ENCODE assay signal across 10 mouse cellular contexts in the genomic region with DNA sequence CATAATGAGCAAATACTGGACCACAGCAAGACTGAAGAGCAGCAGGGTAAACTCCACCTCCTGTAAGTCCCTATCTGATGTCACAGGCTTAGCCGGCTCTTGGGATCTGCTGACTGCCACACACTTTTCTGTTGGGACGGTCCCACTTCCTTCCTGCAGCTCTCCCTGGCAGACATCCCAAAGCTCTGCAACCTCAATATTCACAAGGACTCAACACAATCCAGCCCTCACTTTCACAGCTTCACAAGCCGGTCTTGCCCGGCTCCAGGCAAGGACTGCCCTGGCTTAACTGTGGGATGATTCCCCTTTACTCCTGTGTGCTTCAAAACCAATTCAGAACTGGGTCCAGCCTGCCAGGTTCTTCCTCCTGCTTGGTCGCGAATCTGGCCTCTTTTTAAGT. TPM values are rescaled to one million over a fixed set of nuclear protein-coding genes. Genes with fewer than 3 reads are reported as not detected.
DNase-seq lines count a peak whose midpoint lies in the region; ATAC-seq and TF ChIP-seq lines count a peak whose summit lies in the region.
"Had no signal": no experiment of that assay in that cellular context is flagged by ENCODE, and none has a peak within 500 bp of the region (broad histone marks: within the 10 kb centered on the region; RNA-seq: fewer than 3 reads in every experiment).

No protein-coding gene starts in this region.

- H3K9me3 ChIP-seq in forebrain, embryonic 15.5 days = no peaks in the 10 kb centered on the region

- no peak for ATAC-seq in forebrain, embryonic 15.5 days (replicated peaks)

- H3K4me3 ChIP-seq in layer of hippocampus, adult 2 months = no peak overlapping the region
- H3K4me3 ChIP-seq in forebrain, embryonic 15.5 days = no peak overlapping the region
- H3K4me3 ChIP-seq: midbrain, embryonic 12.5 days had no signal

- H3K36me3 ChIP-seq in forebrain, embryonic 15.5 days = no peaks in the 10 kb centered on the region
- H3K36me3 ChIP-seq: midbrain, embryonic 12.5 days had no signal

- no peak overlapping the region for H3K4me2 ChIP-seq in forebrain, embryonic 15.5 days (replicated peaks)
- H3K4me2 ChIP-seq: midbrain, embryonic 12.5 days had no signal

- H3K27me3 ChIP-seq in forebrain, embryonic 15.5 days = no peaks in the 10 kb centered on the region
- H3K27me3 ChIP-seq: CH12.LX; midbrain, embryonic 12.5 days had no signal

- no peak overlapping the region for H3K9ac ChIP-seq in forebrain, embryonic 15.5 days (replicated peaks)
- H3K9ac ChIP-seq: midbrain, embryonic 12.5 days had no signal

- peak; percentile 26 for DNase-seq in gastrocnemius, adult 18-20 months (ENCODE audit: low spot score)
- DNase-seq in gastrocnemius, adult 8-10 months (ENCODE audit: low spot score in 2 of 2) = no peak
- DNase-seq in gastrocnemius, postnatal 10 days = peak; percentile 12
- DNase-seq in kidney, adult 9 months = peak; percentile 45
- DNase-seq in lung, postnatal 36 days = peak; percentile 61
- DNase-seq in layer of hippocampus, adult 8-10 months (ENCODE audit: low spot score in 2 of 2) = no peak
- DNase-seq in layer of hippocampus, adult 2 months (ENCODE audit: low spot score in 2 of 2) = no peak

- TF ChIP-seq CTCF in layer of hippocampus, adult 2 months (conservative IDR thresholded peaks at IDR 0.05) = no peak

- no peak overlapping the region for H3K27ac ChIP-seq in layer of hippocampus, adult 2 months
- H3K27ac ChIP-seq in forebrain, embryonic 15.5 days (replicated peaks) = no peak overlapping the region
- H3K27ac ChIP-seq: midbrain, embryonic 12.5 days had no signal

- 13% methylated on average over 6 of the region's 6 CpGs for WGBS in forebrain, embryonic 15.5 days

- H3K4me1 ChIP-seq in forebrain, embryonic 15.5 days = peaks cover 13% of the 10 kb centered on the region

RNA-seq across cellular contexts. Expression of a gene that starts 21.1 kb away (rescaled TPM):
- 10 to 100 TPM; 15.5 to 18.9 TPM for total RNA-seq in gastrocnemius, adult 18-20 months (2021)
- 10 to 100 TPM; 16.1 to 19.3 (median 17.6) TPM for total RNA-seq in gastrocnemius, adult 8-10 months (2022)
- total RNA-seq in gastrocnemius, postnatal 10 days (2021) = 10 to 100 TPM; 17.6 to 26.5 TPM
- total RNA-seq in layer of hippocampus, adult 8-10 months (2022) = 10 to 100 TPM; 64.9 to 75.5 (median 68.0) TPM
- 10 to 100 TPM; 63.2 to 70.7 TPM for total RNA-seq in layer of hippocampus, adult 2 months (2021)
- polyA plus RNA-seq in forebrain, embryonic 15.5 days (2015; fragmentation: Nextera tagmentation; extraction: Ambion mirVana) = 54.6 and 57.2 TPM in 2 replicates

RNA-seq across cellular contexts. Expression of a gene that starts 23.9 kb away (rescaled TPM):
- total RNA-seq in gastrocnemius, adult 18-20 months (2021) = not detected
- not detected for total RNA-seq in gastrocnemius, adult 8-10 months (2022)
- total RNA-seq in gastrocnemius, postnatal 10 days (2021) = not detected
- not detected for total RNA-seq in layer of hippocampus, adult 8-10 months (2022)
- total RNA-seq in layer of hippocampus, adult 2 months (2021) = not detected
- 0.10 and 0.14 TPM in 2 replicates for polyA plus RNA-seq in forebrain, embryonic 15.5 days (2015; fragmentation: Nextera tagmentation; extraction: Ambion mirVana)
- total RNA-seq: CH12.LX had no signal

RNA-seq across cellular contexts. Expression of a gene that starts 46.5 kb away (rescaled TPM):
- total RNA-seq in gastrocnemius, adult 18-20 months (2021) = 10 to 100 TPM; 35.3 to 39.0 TPM
- 10 to 100 TPM; 33.4 to 46.0 (median 39.4) TPM for total RNA-seq in gastrocnemius, adult 8-10 months (2022)
- 10 to 100 TPM; 60.8 to 65.1 TPM for total RNA-seq in gastrocnemius, postnatal 10 days (2021)
- 10 to 100 TPM; 62.0 to 75.5 (median 66.3) TPM for total RNA-seq in layer of hippocampus, adult 8-10 months (2022)
- 10 to 100 TPM; 66.6 to 68.7 TPM for total RNA-seq in layer of hippocampus, adult 2 months (2021)
- 69.9 and 71.3 TPM in 2 replicates for polyA plus RNA-seq in forebrain, embryonic 15.5 days (2015; fragmentation: Nextera tagmentation; extraction: Ambion mirVana)

Comparison
In these comparisons a context has a peak if more than half of its experiments do, and no peak if none do; other contexts are left out.
1. DNase-seq: peak in gastrocnemius, adult 18-20 months (single experiment), gastrocnemius, postnatal 10 days (single experiment), kidney, adult 9 months (single experiment) and lung, postnatal 36 days (single experiment); none in gastrocnemius, adult 8-10 months (0 of 2), layer of hippocampus, adult 8-10 months (0 of 2) and layer of hippocampus, adult 2 months (0 of 2).